Mouse (Mus musculus) liver, embryonic 11.5 days (tissue): ENCODE results near the gene Nfs1. TPM values are rescaled to one million over a fixed set of nuclear protein-coding genes. Genes with fewer than 3 reads are reported as not detected.

ENCODE experiments used
- polyA plus RNA-seq: library from polyadenylated mRNA; unstranded; fragments of >200 nt; fragmentation: Nextera tagmentation; extraction: Ambion mirVana; gene quantifications from 2 replicates; pipeline ENCODE4 v1.2.1, GENCODE M21; 2014

Nfs1 gene
- polyA plus RNA-seq, 1 experiment from 2014 or later = 87.5 TPM

Other genes starting within 250 kb of the Nfs1 start
- 76.1 and 83.4 TPM in 2 replicates for gene Uqcc1, start 213.9 kb downstream of the Nfs1 start, polyA plus RNA-seq
- not detected in 2 replicates for gene Gm15557, start 203.5 kb downstream of the Nfs1 start, polyA plus RNA-seq
- 0.19 and 0.30 TPM in 2 replicates for gene Gdf5, start 198.8 kb downstream of the Nfs1 start, polyA plus RNA-seq
- 20.9 and 23.3 TPM in 2 replicates for gene Cep250, start 187.7 kb downstream of the Nfs1 start, polyA plus RNA-seq
- gene 6430550D23Rik, start 136.2 kb downstream of the Nfs1 start, polyA plus RNA-seq = 1.6 and 2.8 TPM in 2 replicates
- 146 and 166 TPM in 2 replicates for gene Ergic3, start 136.1 kb downstream of the Nfs1 start, polyA plus RNA-seq
- gene Fer1l4, start 91.2 kb downstream of the Nfs1 start, polyA plus RNA-seq = not detected in 2 replicates
- gene Spag4, start 79.0 kb downstream of the Nfs1 start, polyA plus RNA-seq = 4.1 and 4.7 TPM in 2 replicates
- gene Cpne1, start 32.2 kb downstream of the Nfs1 start, polyA plus RNA-seq = 55.8 and 62.5 TPM in 2 replicates
- 20.0 and 31.5 TPM in 2 replicates for gene Rbm12, start 32.2 kb downstream of the Nfs1 start, polyA plus RNA-seq
- 10.8 and 12.1 TPM in 2 replicates for gene Gm28036, start 17.1 kb downstream of the Nfs1 start, polyA plus RNA-seq
- 371 and 439 TPM in 2 replicates for gene Romo1, start 147 bp downstream of the Nfs1 start, polyA plus RNA-seq
- gene Rbm39, start 36.1 kb upstream of the Nfs1 start, polyA plus RNA-seq = 485 and 514 TPM in 2 replicates
- 33.8 and 42.9 TPM in 2 replicates for gene Phf20, start 52.3 kb upstream of the Nfs1 start, polyA plus RNA-seq
- gene Cnbd2, start 168.1 kb upstream of the Nfs1 start, polyA plus RNA-seq = 2.6 and 2.9 TPM in 2 replicates
- 58.9 and 63.6 TPM in 2 replicates for gene Scand1, start 168.5 kb upstream of the Nfs1 start, polyA plus RNA-seq